Mouse (Mus musculus): Measurements from ENCODE around the gene Pitpnm3.

DNA sequence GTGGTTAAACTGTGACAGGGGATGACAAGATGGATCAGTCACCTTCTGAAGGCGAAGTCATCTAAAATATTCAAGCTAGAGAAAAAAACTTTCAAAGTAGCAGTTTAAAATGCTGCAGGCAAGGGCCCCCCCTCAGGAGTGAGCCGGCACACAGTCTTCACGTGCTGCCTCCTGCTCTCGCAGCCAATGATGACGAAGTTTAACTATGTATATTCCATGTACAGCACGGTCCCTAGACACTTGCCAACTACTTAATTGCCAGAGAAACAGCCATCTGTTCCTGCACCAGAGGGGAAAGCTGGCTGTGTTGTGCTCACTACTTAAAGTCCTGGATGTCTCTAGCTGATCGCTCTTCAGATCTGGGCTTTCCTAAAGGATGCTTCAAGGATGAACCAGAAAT is 67.6 kb downstream of the Pitpnm3 start:
- TF ChIP-seq CTCF (IDR thresholded peaks at IDR 0.05; ENCODE audit: borderline replicate concordance, insufficient read depth, low read depth, low read length) (no peak), POLR2A (IDR thresholded peaks at IDR 0.05; ENCODE audit: borderline replicate concordance, insufficient read depth, low read length) (no peak)

Data from cerebellum, adult 2 months (tissue).